Mouse (Mus musculus) myocyte (in vitro differentiated cells): ENCODE results near the gene Dennd5a.

Experiments used
- E2F4 ChIP-seq: IDR thresholded peaks from one replicate; pipeline ENCODE4 v1.6.1; 2011; ENCODE audit warnings: mild to moderate bottlenecking, control low read depth, moderate library complexity; ENCODE audit not compliant: insufficient read depth
- MAX ChIP-seq: IDR thresholded peaks from one replicate; pipeline ENCODE4 v1.6.1; 2011; ENCODE audit warnings: low read depth, mild to moderate bottlenecking, control low read depth
- MYOG ChIP-seq, 3 experiments: IDR thresholded peaks; one replicate each; pipeline ENCODE4 v1.6.1; 2011; ENCODE audit warnings: control low read depth in 2 of 3, low read depth in 2 of 3, mild to moderate bottlenecking in 2 of 3; ENCODE audit not compliant: insufficient read length in 2 of 3, control insufficient read depth in 1 of 3, insufficient read depth in 1 of 3
- POLR2A ChIP-seq: IDR thresholded peaks from one replicate; pipeline ENCODE4 v1.6.1; 2011; ENCODE audit warnings: low read depth, mild to moderate bottlenecking, control low read depth, moderate library complexity; ENCODE audit not compliant: insufficient read length
- SRF ChIP-seq: IDR thresholded peaks from one replicate; pipeline ENCODE4 v1.6.1; 2011; ENCODE audit warnings: low read depth; ENCODE audit not compliant: control insufficient read depth, insufficient read length
- TCF12 ChIP-seq: IDR thresholded peaks from one replicate; pipeline ENCODE4 v1.6.1; 2011; ENCODE audit warnings: mild to moderate bottlenecking, control low read depth; ENCODE audit not compliant: poor library complexity, insufficient read depth, severe bottlenecking
- TCF3 ChIP-seq: IDR thresholded peaks from one replicate; pipeline ENCODE4 v1.6.1; 2011; ENCODE audit warnings: low read depth, control low read depth; ENCODE audit not compliant: insufficient read length
- USF1 ChIP-seq: IDR thresholded peaks from one replicate; pipeline ENCODE4 v1.6.1; 2011; ENCODE audit warnings: low read depth, mild to moderate bottlenecking, control low read depth, moderate library complexity

DNA sequence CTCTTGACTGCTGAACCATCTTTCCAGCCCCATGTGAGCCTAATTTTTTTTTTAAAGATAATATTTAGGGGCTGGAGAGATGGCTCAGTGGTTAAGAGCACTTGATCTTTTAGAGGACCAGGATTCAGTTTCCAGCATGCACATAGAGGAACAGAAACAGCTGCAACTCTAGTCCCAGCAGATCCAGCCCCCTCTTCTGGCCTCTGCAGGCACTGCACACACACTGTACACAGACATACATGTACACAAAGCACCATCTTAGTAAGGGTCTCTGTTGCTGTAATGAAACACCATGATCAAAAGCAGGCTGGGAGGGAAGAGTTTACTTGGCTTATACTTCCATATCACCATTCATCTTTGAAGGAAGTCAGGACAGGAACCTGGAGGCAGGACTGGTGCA, 5.4 kb upstream of the Dennd5a start:
- no peak for TF ChIP-seq POLR2A
- no peak for TF ChIP-seq MAX
- no peak for TF ChIP-seq TCF3
- TF ChIP-seq USF1, result no peak
- no peak for TF ChIP-seq MYOG (IDR thresholded peaks at IDR 0.05; ENCODE audit: control insufficient read depth in 1 of 3, insufficient read depth in 1 of 3, insufficient read length in 2 of 3, low read depth in 2 of 3)
- TF ChIP-seq TCF12, result no peak
- no peak for TF ChIP-seq SRF
- no peak for TF ChIP-seq E2F4
